Mouse (Mus musculus) lung, embryonic 14.5 days (tissue): ENCODE data around the gene Gm1043. TPM values are rescaled to one million over a fixed set of nuclear protein-coding genes. Genes with fewer than 3 reads are reported as not detected.

Experiments used
- ATAC-seq: fragments of 200-750 bp; cut with Nextera tagmentation; 2 replicates; pipeline ENCODE4 v1.8.0; 2017; ENCODE audit warnings: mild to moderate bottlenecking, moderate TSS enrichment, moderate library complexity; ENCODE audit not compliant: insufficient read depth
- DNase-seq: peaks from one replicate; pipeline ENCODE4 v3.0.0-alpha.2; 2015
- H3K27ac ChIP-seq: fragments of 300-500 bp; sonication (generic); 2 replicates; pipeline ENCODE4 v1.5.1; 2014; ENCODE audit warnings: low read depth, mild to moderate bottlenecking, moderate library complexity
- H3K27me3 ChIP-seq: fragments of 300-500 bp; sonication (generic); 2 replicates; pipeline ENCODE4 v1.6.1; 2014; ENCODE audit warnings: low read length, control low read depth; ENCODE audit not compliant: insufficient read depth
- H3K36me3 ChIP-seq: fragments of 300-500 bp; sonication (generic); 2 replicates; pipeline ENCODE4 v1.6.1; 2014; ENCODE audit warnings: control low read depth; ENCODE audit not compliant: insufficient read depth
- H3K4me1 ChIP-seq: fragments of 300-500 bp; sonication (generic); 2 replicates; pipeline ENCODE4 v1.6.1; 2014; ENCODE audit warnings: antibody characterized with exemption, control low read depth; ENCODE audit not compliant: insufficient read depth
- H3K4me2 ChIP-seq: fragments of 300-500 bp; sonication (generic); 2 replicates; pipeline ENCODE4 v1.6.1; 2014; ENCODE audit warnings: mild to moderate bottlenecking
- H3K4me3 ChIP-seq: fragments of 300-500 bp; sonication (generic); 2 replicates; pipeline ENCODE4 v1.5.1; 2014; ENCODE audit warnings: low read depth, low read length
- H3K9ac ChIP-seq: fragments of 300-500 bp; sonication (generic); 2 replicates; pipeline ENCODE4 v1.6.1; 2014
- H3K9me3 ChIP-seq: fragments of 300-500 bp; sonication (generic); 2 replicates; pipeline ENCODE4 v1.6.1; 2016; ENCODE audit warnings: low read depth, low read length, control low read depth
- CTCF ChIP-seq: IDR thresholded peaks from 2 replicates; pipeline ENCODE4 v1.5.1; 2016; ENCODE audit warnings: antibody characterized with exemption, low read depth
- WGBS: fragments of 180-500 bp; shearing (Covaris S2); extraction: QIAGEN DNeasy Blood & Tissue Kit; methylation state at CpG from one replicate; pipeline ENCODE4 v1.1.7; 2014; 5-methylcytosine and 5-hydroxymethylcytosine counted together
- polyA plus RNA-seq: library from polyadenylated mRNA; unstranded; fragments of >200 nt; fragmentation: Nextera tagmentation; extraction: Ambion mirVana; gene quantifications from 2 replicates; pipeline ENCODE4 v1.2.1, GENCODE M21; 2014

The Gm1043 gene
- polyA plus RNA-seq, 1 experiment from 2014 or later = not detected

- Histone ChIP-seq H3K36me3 (no peaks in the 10 kb centered on the region), H3K27ac (no peak overlapping the region), H3K27me3 (0 out of 2 replicates have a peak, but pooled peaks cover under 1% of the 10 kb centered on the region), H3K4me2 (no peak overlapping the region), H3K4me1 (no peaks in the 10 kb centered on the region), H3K4me3 (no peak overlapping the region), H3K9me3 (no peaks in the 10 kb centered on the region), H3K9ac (no peak overlapping the region)
- no peak for DNase-seq
- 65% methylated on average over 7 of the region's 7 CpGs for WGBS
- no peak for ATAC-seq
- TF ChIP-seq CTCF = no peak
Measured at GRCm38 (mm10) chr5:37154472-37154871, 69.3 kb downstream of the Gm1043 start.

GRCm38 (mm10) chr5:37158408-37158807 is 73.2 kb downstream of the Gm1043 start:
- Histone ChIP-seq H3K27ac (no peak overlapping the region), H3K9ac (no peak overlapping the region), H3K4me1 (no peaks in the 10 kb centered on the region), H3K4me2 (no peak overlapping the region), H3K27me3 (peaks cover 37% of the 10 kb centered on the region), H3K4me3 (no peak overlapping the region), H3K9me3 (no peaks in the 10 kb centered on the region), H3K36me3 (no peaks in the 10 kb centered on the region)
- WGBS = 76% methylated on average over 7 of the region's 7 CpGs
- ATAC-seq (no peak), DNase-seq (no peak)
- TF ChIP-seq CTCF = no peak

GRCm38 (mm10) chr5:37162871-37163781 is 78.0 kb downstream of the Gm1043 start:
- peaks cover 60% of the 10 kb centered on the region for H3K27me3 ChIP-seq
- no peaks in the 10 kb centered on the region for H3K4me1 ChIP-seq
- WGBS = 5% methylated on average over 75 of the region's 75 CpGs
- peak; percentile 64 for TF ChIP-seq CTCF
- peak; percentile 66 for DNase-seq
- no peaks in the 10 kb centered on the region for H3K9me3 ChIP-seq
- no peak for ATAC-seq
- peak overlapping the region; percentile 25 for H3K4me3 ChIP-seq
- no peak overlapping the region for H3K27ac ChIP-seq
- H3K9ac ChIP-seq = no peak overlapping the region
- no peaks in the 10 kb centered on the region for H3K36me3 ChIP-seq
- H3K4me2 ChIP-seq = peak overlapping the region; percentile 51

GRCm38 (mm10) chr5:37176466-37176865 is 91.3 kb downstream of the Gm1043 start:
- Histone ChIP-seq H3K36me3 (no peaks in the 10 kb centered on the region), H3K27ac (no peak overlapping the region), H3K4me2 (no peak overlapping the region), H3K9me3 (no peaks in the 10 kb centered on the region), H3K9ac (no peak overlapping the region), H3K4me1 (no peaks in the 10 kb centered on the region), H3K4me3 (no peak overlapping the region), H3K27me3 (peaks cover 10% of the 10 kb centered on the region; the same call in 1 of the 2 replicates)
- no peak for TF ChIP-seq CTCF
- DNase-seq = peak; percentile 36
- WGBS = 19% methylated on average over 4 of the region's 4 CpGs
- ATAC-seq = no peak

GRCm38 (mm10) chr5:37177061-37177460 is 91.9 kb downstream of the Gm1043 start:
- Histone ChIP-seq H3K27ac (no peak overlapping the region), H3K4me2 (no peak overlapping the region), H3K27me3 (peaks cover 10% of the 10 kb centered on the region; the same call in 1 of the 2 replicates), H3K9me3 (no peaks in the 10 kb centered on the region), H3K36me3 (no peaks in the 10 kb centered on the region), H3K4me3 (no peak overlapping the region), H3K4me1 (no peaks in the 10 kb centered on the region), H3K9ac (no peak overlapping the region)
- no peak for TF ChIP-seq CTCF
- no peak for DNase-seq
- ATAC-seq = no peak
- 32% methylated on average over 7 of the region's 7 CpGs for WGBS

GRCm38 (mm10) chr5:37178811-37179210 is 93.6 kb downstream of the Gm1043 start:
- H3K27ac ChIP-seq = no peak overlapping the region
- no peaks in the 10 kb centered on the region for H3K9me3 ChIP-seq
- ATAC-seq (no peak), DNase-seq (no peak)
- H3K36me3 ChIP-seq = no peaks in the 10 kb centered on the region
- no peak overlapping the region for H3K9ac ChIP-seq
- WGBS = 38% methylated on average over 4 of the region's 4 CpGs
- H3K4me1 ChIP-seq = no peaks in the 10 kb centered on the region
- no peak overlapping the region for H3K4me3 ChIP-seq
- TF ChIP-seq CTCF = no peak
- peaks cover 5% of the 10 kb centered on the region; the same call in 1 of the 2 replicates for H3K27me3 ChIP-seq
- H3K4me2 ChIP-seq = no peak overlapping the region

- Histone ChIP-seq H3K27ac (no peak overlapping the region), H3K27me3 (no peaks in the 10 kb centered on the region), H3K36me3 (no peaks in the 10 kb centered on the region), H3K4me3 (no peak overlapping the region), H3K4me1 (no peaks in the 10 kb centered on the region), H3K4me2 (no peak overlapping the region), H3K9me3 (no peaks in the 10 kb centered on the region), H3K9ac (no peak overlapping the region)
- no peak for DNase-seq
- TF ChIP-seq CTCF = no peak
- ATAC-seq = no peak
- WGBS = 89% methylated on average over 9 of the region's 9 CpGs
Measured at GRCm38 (mm10) chr5:37179872-37180271, 94.7 kb downstream of the Gm1043 start.
